Mouse (Mus musculus): ENCODE results near the gene Aox2. TPM values are rescaled to one million over a fixed set of nuclear protein-coding genes. Genes with fewer than 3 reads are reported as not detected.

The Aox2 gene
- under 1 TPM; 0.05 to 0.14 TPM for total RNA-seq (2021)
- long read RNA-seq, experiment 1, result 0 reads
- long read RNA-seq, experiment 2, result 0 reads

GRCm38 (mm10) chr1:58278026-58278425 lies at the start of gene Aox2:
Aox2 (plus strand) TSS chr1:58278326.
- DNase-seq (ENCODE audit: low spot score), result no peak

GRCm38 (mm10) chr1:58228916-58229315 lies 49.2 kb upstream of the Aox2 start:
- DNase-seq (ENCODE audit: low spot score), result no peak

- DNase-seq (ENCODE audit: low spot score), result no peak
Observed at GRCm38 (mm10) chr1:58229774-58230173, 48.4 kb upstream of the Aox2 start.

GRCm38 (mm10) chr1:58230542-58230941 lies 47.6 kb upstream of the Aox2 start:
- no peak for DNase-seq (ENCODE audit: low spot score)

GRCm38 (mm10) chr1:58235405-58235804 lies 42.7 kb upstream of the Aox2 start:
- no peak for DNase-seq (ENCODE audit: low spot score)

- DNase-seq (ENCODE audit: low spot score), result no peak
Observed at GRCm38 (mm10) chr1:58237527-58238299, 40.4 kb upstream of the Aox2 start.

GRCm38 (mm10) chr1:58238440-58238839 lies 39.7 kb upstream of the Aox2 start:
- no peak for DNase-seq (ENCODE audit: low spot score)

GRCm38 (mm10) chr1:58238961-58239360 lies 39.2 kb upstream of the Aox2 start:
- DNase-seq (ENCODE audit: low spot score), result no peak

GRCm38 (mm10) chr1:58240347-58240746 lies 37.8 kb upstream of the Aox2 start:
- DNase-seq (ENCODE audit: low spot score), result peak; percentile 56

- DNase-seq (ENCODE audit: low spot score), result no peak
Observed at GRCm38 (mm10) chr1:58244487-58244886, 33.6 kb upstream of the Aox2 start.

GRCm38 (mm10) chr1:58248518-58248917 lies 29.6 kb upstream of the Aox2 start:
- DNase-seq (ENCODE audit: low spot score), result no peak

GRCm38 (mm10) chr1:58253466-58253865 lies 24.7 kb upstream of the Aox2 start:
- DNase-seq (ENCODE audit: low spot score), result no peak

- DNase-seq (ENCODE audit: low spot score), result no peak
Observed at GRCm38 (mm10) chr1:58257195-58257991, 20.7 kb upstream of the Aox2 start.

GRCm38 (mm10) chr1:58260311-58260710 lies 17.8 kb upstream of the Aox2 start:
- DNase-seq (ENCODE audit: low spot score), result no peak

- no peak for DNase-seq (ENCODE audit: low spot score)
Observed at GRCm38 (mm10) chr1:58268231-58268630, 9.9 kb upstream of the Aox2 start.

- DNase-seq (ENCODE audit: low spot score), result peak; percentile 22
Observed at GRCm38 (mm10) chr1:58270807-58271569, 7.1 kb upstream of the Aox2 start.

GRCm38 (mm10) chr1:58275879-58276278 lies 2.2 kb upstream of the Aox2 start:
- DNase-seq (ENCODE audit: low spot score), result no peak

GRCm38 (mm10) chr1:58278513-58278912 lies 387 bp downstream of the Aox2 start:
- no peak for DNase-seq (ENCODE audit: low spot score)

- DNase-seq (ENCODE audit: low spot score), result peak; percentile 59
Observed at GRCm38 (mm10) chr1:58280381-58280780, 2.3 kb downstream of the Aox2 start.

- peak; percentile 43 for DNase-seq (ENCODE audit: low spot score)
Observed at GRCm38 (mm10) chr1:58280939-58281624, 3.0 kb downstream of the Aox2 start.

- no peak for DNase-seq (ENCODE audit: low spot score)
Observed at GRCm38 (mm10) chr1:58281625-58281988, 3.5 kb downstream of the Aox2 start.
